Mouse (Mus musculus) duodenum, adult 2 months (tissue): ENCODE results near the gene Blzf1. TPM values are rescaled to one million over a fixed set of nuclear protein-coding genes. Genes with fewer than 3 reads are reported as not detected.

Experiments
- polyA plus RNA-seq: library from polyadenylated mRNA; depleted of rRNA; stranded (reverse); fragments of >200 nt; gene quantifications from 2 replicates; pipeline ENCODE4 v1.2.3, GENCODE M21; 2012; ENCODE audit warnings: low replicate concordance; rRNA removed

The Blzf1 gene
- polyA plus RNA-seq, result 0.42 and 0.49 TPM in 2 replicates

GRCm38 (mm10) chr1:164307124-164307751, at the start of gene Blzf1:
TSS of gene Blzf1 (minus strand) at chr1:164307489.

GRCm38 (mm10) chr1:164303821-164304220, 3.5 kb downstream of the Blzf1 start, which contains the start of gene Nme7:
TSS of gene Nme7 (plus strand) at chr1:164304121.

GRCm38 (mm10) chr1:164275455-164275954, 31.8 kb downstream of the Blzf1 start, which contains the start of gene Ccdc181:
TSS of gene Ccdc181 (plus strand) at chr1:164275585.

GRCm38 (mm10) chr1:164248465-164249331, 58.6 kb downstream of the Blzf1 start, which contains the start of gene Slc19a2:
TSS of gene Slc19a2 (plus strand) at chr1:164249046.

Other genes with a start within 250 kb of the Blzf1 start
- 0.09 and 0.60 TPM in 2 replicates for gene Sell, start 245.5 kb downstream of the Blzf1 start, polyA plus RNA-seq
- gene Selp, start 192.2 kb downstream of the Blzf1 start, polyA plus RNA-seq, result 0.18 and 1.3 TPM in 2 replicates
- 0.20 and 3.5 TPM in 2 replicates for gene F5, start 155.7 kb downstream of the Blzf1 start, polyA plus RNA-seq
- 6.5 and 13.8 TPM in 2 replicates for gene Slc19a2, start 58.4 kb downstream of the Blzf1 start, polyA plus RNA-seq
- gene Ccdc181, start 31.9 kb downstream of the Blzf1 start, polyA plus RNA-seq, result 0.79 and 1.1 TPM in 2 replicates
- gene Nme7, start 3.4 kb downstream of the Blzf1 start, polyA plus RNA-seq, result 3.3 and 3.7 TPM in 2 replicates
- 373 and 591 TPM in 2 replicates for gene Atp1b1, start 150.9 kb upstream of the Blzf1 start, polyA plus RNA-seq